Mouse (Mus musculus) kidney, postnatal 0 days (tissue): ENCODE data around the gene Dennd1a. TPM values are rescaled to one million over a fixed set of nuclear protein-coding genes. Genes with fewer than 3 reads are reported as not detected.

Experiments
- ATAC-seq: fragments of 200-750 bp; cut with Nextera tagmentation; replicated peaks from 2 replicates; pipeline ENCODE4 v1.8.0; 2017; ENCODE audit warnings: low read depth, moderate number of reproducible peaks, moderate TSS enrichment, moderate library complexity; ENCODE audit not compliant: low FRiP score
- DNase-seq: peaks from one replicate; pipeline ENCODE4 v3.0.0-alpha.2; 2016; ENCODE audit warnings: low spot score
- H3K27ac ChIP-seq: fragments of 300-500 bp; sonication (generic); 2 replicates; pipeline ENCODE4 v1.5.1; 2014; ENCODE audit warnings: mild to moderate bottlenecking
- H3K27me3 ChIP-seq: fragments of 300-500 bp; sonication (generic); 2 replicates; pipeline ENCODE4 v1.6.1; 2014; ENCODE audit warnings: low read length, mixed read lengths; ENCODE audit not compliant: insufficient read depth
- H3K36me3 ChIP-seq: fragments of 300-500 bp; sonication (generic); 2 replicates; pipeline ENCODE4 v1.6.1; 2014; ENCODE audit warnings: low read length, mixed read lengths; ENCODE audit not compliant: insufficient read depth
- H3K4me1 ChIP-seq: fragments of 300-500 bp; sonication (generic); replicated peaks from 2 replicates; pipeline ENCODE4 v1.6.1; 2014; ENCODE audit warnings: antibody characterized with exemption, low read length, mixed read lengths; ENCODE audit not compliant: insufficient read depth
- H3K4me2 ChIP-seq: fragments of 300-500 bp; sonication (generic); 2 replicates; pipeline ENCODE4 v1.6.1; 2014; ENCODE audit warnings: mild to moderate bottlenecking, low read length, moderate library complexity, mixed read lengths
- H3K4me3 ChIP-seq: fragments of 300-500 bp; sonication (generic); replicated peaks from 2 replicates; pipeline ENCODE4 v1.5.1; 2014; ENCODE audit warnings: low read depth, low read length
- H3K9ac ChIP-seq: fragments of 300-500 bp; sonication (generic); 2 replicates; pipeline ENCODE4 v1.6.1; 2014; ENCODE audit warnings: low read depth, low read length
- H3K9me3 ChIP-seq: fragments of 300-500 bp; sonication (generic); replicated peaks from 2 replicates; pipeline ENCODE4 v1.6.1; 2016; ENCODE audit warnings: low read length, inconsistent platforms, mixed read lengths
- CTCF ChIP-seq: IDR thresholded peaks from 2 replicates; pipeline ENCODE4 v1.5.1; 2016; ENCODE audit warnings: antibody characterized with exemption, low read depth, mild to moderate bottlenecking, moderate library complexity
- WGBS: fragments of 180-500 bp; shearing (Covaris S2); extraction: QIAGEN DNeasy Blood & Tissue Kit; methylation state at CpG from one replicate; pipeline ENCODE4 v1.1.7; 2014; 5-methylcytosine and 5-hydroxymethylcytosine counted together
- polyA plus RNA-seq: library from polyadenylated mRNA; unstranded; fragments of >200 nt; fragmentation: Nextera tagmentation; extraction: Ambion mirVana; gene quantifications from 2 replicates; pipeline ENCODE4 v1.2.1, GENCODE M21; 2015

Dennd1a gene
- polyA plus RNA-seq, 1 experiment from 2014 or later, result 10.6 TPM

- Histone ChIP-seq H3K4me3 (no peak overlapping the region), H3K27ac (no peak overlapping the region), H3K4me1 (no peaks in the 10 kb centered on the region), H3K9ac (no peak overlapping the region), H3K4me2 (no peak overlapping the region), H3K9me3 (no peaks in the 10 kb centered on the region), H3K36me3 (no peaks in the 10 kb centered on the region), H3K27me3 (no peaks in the 10 kb centered on the region)
- 45% methylated on average over 5 of the region's 5 CpGs for WGBS
- ATAC-seq, result peak; percentile 78
- peak; percentile 45 for TF ChIP-seq CTCF
- peak; percentile 58 for DNase-seq
Measured at GRCm38 (mm10) chr2:37969713-37970485, 317.3 kb downstream of the Dennd1a start.

GRCm38 (mm10) chr2:37964534-37964933, 322.7 kb downstream of the Dennd1a start:
- H3K36me3 ChIP-seq, result no peaks in the 10 kb centered on the region

GRCm38 (mm10) chr2:37963362-37963761, 323.8 kb downstream of the Dennd1a start:
- Histone ChIP-seq H3K36me3 (no peaks in the 10 kb centered on the region), H3K4me3 (no peak overlapping the region), H3K9me3 (no peaks in the 10 kb centered on the region), H3K4me1 (no peaks in the 10 kb centered on the region), H3K27me3 (no peaks in the 10 kb centered on the region), H3K27ac (no peak overlapping the region), H3K9ac (no peak overlapping the region), H3K4me2 (no peak overlapping the region)
- ATAC-seq, result no peak
- no peak for TF ChIP-seq CTCF
- 57% methylated on average over 4 of the region's 4 CpGs for WGBS
- no peak for DNase-seq

More at GRCm38 (mm10) chr2:37964534-37964933, 322.7 kb downstream of the Dennd1a start:
- H3K4me1 ChIP-seq, result no peaks in the 10 kb centered on the region
- TF ChIP-seq CTCF, result no peak
- no peak overlapping the region for H3K4me3 ChIP-seq
- DNase-seq (no peak), ATAC-seq (no peak)
- 79% methylated on average over 4 of the region's 4 CpGs for WGBS
- H3K9ac ChIP-seq, result no peak overlapping the region
- no peak overlapping the region for H3K27ac ChIP-seq
- H3K27me3 ChIP-seq, result no peaks in the 10 kb centered on the region
- no peak overlapping the region for H3K4me2 ChIP-seq
- H3K9me3 ChIP-seq, result no peaks in the 10 kb centered on the region

DNA sequence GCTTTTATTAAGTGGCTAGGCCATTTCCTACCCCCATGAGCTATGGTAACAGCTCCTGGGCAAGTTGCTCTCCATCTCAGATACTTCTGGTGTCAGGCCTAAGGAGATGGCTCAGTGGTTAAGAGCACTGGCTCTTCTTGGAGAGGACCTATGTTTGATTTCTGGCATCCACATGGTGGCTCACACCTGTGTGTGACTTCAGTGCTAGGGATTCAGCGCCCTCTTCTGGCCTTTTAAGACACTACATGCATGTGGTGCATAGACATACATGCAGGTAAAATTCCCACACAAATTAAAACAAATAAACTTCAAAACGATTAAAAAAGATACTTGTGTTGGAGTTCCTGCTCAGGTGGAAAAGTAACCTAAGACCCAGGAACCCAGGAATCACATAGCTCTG, 338.8 kb downstream of the Dennd1a start:
- H3K4me1 ChIP-seq, result no peaks in the 10 kb centered on the region
- H3K36me3 ChIP-seq, result no peaks in the 10 kb centered on the region
- no peak overlapping the region for H3K9ac ChIP-seq
- H3K9me3 ChIP-seq, result no peaks in the 10 kb centered on the region
- H3K4me2 ChIP-seq, result no peak overlapping the region
- DNase-seq (no peak), ATAC-seq (no peak)
- 30% methylated on average over 2 of the region's 2 CpGs for WGBS
- no peaks in the 10 kb centered on the region for H3K27me3 ChIP-seq
- peak; percentile 55 for TF ChIP-seq CTCF
- H3K27ac ChIP-seq, result no peak overlapping the region
- H3K4me3 ChIP-seq, result no peak overlapping the region

DNA sequence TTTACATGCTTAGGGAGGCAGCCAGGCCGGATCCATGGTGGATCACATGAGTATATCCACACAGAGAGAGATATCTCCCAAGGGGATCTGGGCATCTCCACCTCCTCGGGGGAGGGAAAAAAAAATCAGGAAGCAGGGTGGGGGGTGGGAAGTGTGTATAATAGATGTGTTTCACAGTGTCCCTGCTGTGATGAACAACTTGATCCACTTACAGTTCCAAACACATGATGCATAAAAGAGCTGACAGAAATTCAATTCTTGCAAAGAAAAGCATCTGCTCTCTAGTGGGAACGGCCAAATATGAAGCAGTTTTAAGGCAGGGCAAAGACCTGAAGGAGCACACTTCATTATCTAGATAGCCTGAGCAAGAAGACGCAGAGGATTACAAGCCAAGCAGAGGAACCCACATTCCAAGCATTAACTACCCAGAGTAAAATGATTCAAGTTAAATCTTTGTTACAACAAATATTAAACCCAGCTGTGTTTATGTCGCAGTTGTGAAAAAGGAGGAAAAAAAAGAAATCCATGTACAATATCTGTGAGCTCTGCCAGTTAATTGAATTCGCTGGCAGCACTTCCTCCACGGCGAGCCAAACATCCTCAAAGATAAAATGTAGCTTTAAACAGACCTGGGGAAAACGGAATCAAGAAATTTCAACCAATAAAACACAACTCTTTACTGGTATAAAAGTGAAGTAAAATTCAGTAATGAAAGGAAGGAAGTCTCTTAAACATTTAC, 341.4 kb downstream of the Dennd1a start:
- H3K9ac ChIP-seq, result no peak overlapping the region
- no peak for TF ChIP-seq CTCF
- H3K9me3 ChIP-seq, result no peaks in the 10 kb centered on the region
- no peak overlapping the region for H3K27ac ChIP-seq
- 62% methylated on average over 9 of the region's 9 CpGs for WGBS
- H3K4me1 ChIP-seq, result no peaks in the 10 kb centered on the region
- DNase-seq (no peak), ATAC-seq (no peak)
- no peaks in the 10 kb centered on the region for H3K36me3 ChIP-seq
- H3K27me3 ChIP-seq, result no peaks in the 10 kb centered on the region
- H3K4me2 ChIP-seq, result no peak overlapping the region
- no peak overlapping the region for H3K4me3 ChIP-seq

DNA sequence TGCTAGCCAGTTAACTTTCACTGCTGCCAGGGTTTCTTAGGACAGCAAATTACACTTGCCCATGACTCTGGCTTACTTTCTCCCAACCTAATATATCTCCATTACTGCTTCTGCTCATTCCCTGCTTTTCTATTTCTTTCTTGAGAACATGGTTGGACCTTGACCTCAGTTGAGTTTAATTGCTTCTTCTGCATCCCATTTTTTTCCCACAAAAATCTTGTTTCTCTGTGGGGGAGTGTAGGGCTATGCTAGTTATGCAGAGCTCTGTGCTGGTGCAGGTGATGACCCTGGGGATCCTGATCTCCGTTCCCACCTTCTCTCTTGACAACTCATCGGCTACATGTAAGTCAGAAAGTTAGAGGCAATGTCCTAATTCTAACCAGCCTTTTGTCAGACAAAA, 344.3 kb downstream of the Dennd1a start:
- 69% methylated on average over 2 of the region's 2 CpGs for WGBS
- Histone ChIP-seq H3K27me3 (no peaks in the 10 kb centered on the region), H3K9ac (no peak overlapping the region), H3K9me3 (no peaks in the 10 kb centered on the region), H3K4me1 (no peaks in the 10 kb centered on the region), H3K27ac (no peak overlapping the region), H3K4me2 (no peak overlapping the region), H3K4me3 (no peak overlapping the region), H3K36me3 (no peaks in the 10 kb centered on the region)
- ATAC-seq, result no peak
- no peak for TF ChIP-seq CTCF
- no peak for DNase-seq
